Mouse (Mus musculus): ENCODE data around the gene Napa. TPM values are rescaled to one million over a fixed set of nuclear protein-coding genes. Genes with fewer than 3 reads are reported as not detected.

Gene Napa
- 100 to 1,000 TPM; 224 to 251 TPM for total RNA-seq (2023)

DNA sequence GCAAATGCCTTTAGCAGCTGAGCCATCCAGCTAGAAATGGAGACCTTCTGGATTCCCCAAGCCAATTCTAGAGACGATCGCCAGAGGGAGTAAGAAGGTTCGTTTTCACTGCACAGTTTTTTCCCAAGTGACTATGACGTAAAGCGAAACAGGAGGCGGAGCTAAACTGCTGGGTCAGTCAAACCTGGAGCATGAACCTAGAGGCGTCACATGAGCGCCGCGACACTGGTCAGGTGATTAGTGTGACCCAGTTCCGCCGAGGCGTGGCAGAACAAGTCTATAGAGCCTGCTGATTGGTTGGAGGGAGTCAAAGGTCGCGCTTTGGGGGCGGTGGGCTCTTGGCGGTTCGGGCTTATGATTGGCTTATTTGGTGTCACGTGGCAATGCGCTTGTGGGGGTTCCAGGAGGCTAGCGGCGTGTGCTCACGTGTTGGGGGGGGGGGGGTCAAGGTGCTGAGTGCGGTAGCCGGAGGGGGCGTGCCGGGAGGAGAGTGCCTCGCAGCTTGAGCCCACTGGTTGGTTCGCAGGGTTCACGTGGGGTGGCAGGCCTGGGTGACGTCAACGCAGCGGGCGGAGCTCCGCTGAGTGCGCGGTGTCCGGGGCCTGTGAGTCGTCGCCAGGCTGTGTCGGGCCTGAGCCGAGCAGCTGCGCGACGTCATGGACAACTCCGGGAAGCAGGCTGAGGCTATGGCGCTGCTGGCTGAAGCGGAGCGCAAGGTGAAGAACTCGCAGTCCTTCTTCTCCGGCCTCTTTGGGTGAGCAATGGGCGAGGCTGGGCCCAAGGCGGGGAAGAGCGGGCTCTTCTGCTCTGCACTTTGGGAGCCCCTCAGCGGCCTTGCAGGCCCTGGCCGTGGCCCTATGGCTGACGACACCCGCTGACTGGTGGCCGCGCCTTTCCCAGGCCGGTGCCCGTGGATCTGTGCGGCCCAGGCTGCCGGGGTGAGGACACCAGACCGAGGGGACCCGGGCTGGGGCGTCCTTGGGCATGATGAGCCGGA is at the start of gene Napa:
TSS of gene Napa (plus strand) at position 438 of the 997 bp plus-strand sequence.

DNA sequence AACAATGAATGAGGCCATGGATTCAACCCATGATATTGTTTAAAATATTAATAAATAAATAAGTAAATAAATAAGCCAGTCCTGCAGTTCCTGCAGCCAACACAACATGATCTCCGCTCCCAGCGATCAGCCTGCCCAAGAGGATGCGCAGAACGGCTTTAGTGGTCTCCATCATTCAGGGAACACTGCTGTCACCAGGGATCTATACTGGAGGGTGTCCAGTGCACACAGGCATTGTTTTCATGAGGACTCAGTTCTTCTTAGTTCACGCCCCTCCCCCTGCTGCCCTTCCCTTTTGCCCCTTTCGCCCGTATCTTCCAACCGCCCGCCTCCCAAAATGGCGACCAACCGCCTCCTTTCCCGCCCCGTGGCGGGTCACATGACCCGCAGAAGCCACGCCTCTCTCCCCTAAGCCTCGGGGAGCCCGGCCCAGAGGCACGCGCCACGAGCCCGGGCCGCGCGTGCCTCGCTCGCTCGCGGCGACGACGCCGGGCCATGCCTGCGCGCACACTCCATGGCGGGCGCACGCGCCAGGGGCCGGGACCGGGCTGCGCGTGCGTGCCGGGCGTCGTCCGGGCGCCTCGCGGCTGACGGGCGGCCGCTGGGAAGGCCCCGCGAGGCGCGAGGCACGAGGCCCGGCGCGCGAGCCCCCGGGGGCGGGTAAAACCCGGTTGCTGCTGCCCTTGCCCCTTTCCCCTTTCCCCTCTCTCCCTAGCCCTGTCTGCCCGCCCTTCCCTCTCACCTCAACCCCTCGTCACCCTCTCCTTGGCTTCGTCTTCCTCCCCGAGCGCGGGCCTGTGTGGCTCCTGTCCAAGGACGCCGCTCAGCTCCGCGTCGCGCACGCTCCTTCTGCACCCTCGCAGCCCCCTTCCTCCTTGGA is 36.8 kb upstream of the Napa start, which contains the start of gene Zfp541:
TSS of gene Zfp541 (plus strand) at position 596 of the 880 bp plus-strand sequence.

DNA sequence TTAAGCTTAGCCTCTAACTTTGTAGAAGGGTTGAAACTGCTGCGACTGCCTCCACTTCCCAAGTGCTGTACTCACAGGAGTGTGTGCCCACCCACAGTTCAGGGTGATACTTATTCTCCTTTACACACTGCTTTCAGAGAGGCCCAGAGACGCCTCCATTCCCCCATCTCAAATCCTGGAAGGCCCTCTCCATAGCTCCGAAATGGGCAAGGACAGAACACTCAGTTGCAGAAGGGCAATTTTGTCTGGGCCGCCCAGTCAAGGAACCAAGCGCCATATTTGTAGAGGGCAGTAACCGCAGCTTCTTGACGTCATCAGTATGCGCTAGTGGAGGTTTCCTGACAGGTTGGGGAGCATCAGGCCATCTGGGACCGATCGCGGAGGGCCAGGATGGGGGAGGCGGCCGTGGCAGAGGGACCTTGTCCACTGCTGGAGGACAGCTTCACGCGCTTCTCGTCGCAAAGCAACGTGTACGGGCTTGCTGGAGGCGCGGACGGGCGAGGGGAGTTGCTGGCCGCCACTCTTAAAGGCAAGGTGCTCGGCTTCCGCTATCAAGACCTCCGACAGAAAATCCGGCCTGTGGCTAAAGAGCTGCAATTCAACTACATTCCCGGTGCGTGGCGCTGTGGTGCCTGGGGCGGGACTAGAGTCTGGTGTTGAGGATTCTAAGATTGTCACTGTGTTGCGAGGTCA is 21.5 kb downstream of the Napa start, which contains the start of gene Kptn:
TSS of gene Kptn (plus strand) at position 327 of the 693 bp plus-strand sequence.

DNA sequence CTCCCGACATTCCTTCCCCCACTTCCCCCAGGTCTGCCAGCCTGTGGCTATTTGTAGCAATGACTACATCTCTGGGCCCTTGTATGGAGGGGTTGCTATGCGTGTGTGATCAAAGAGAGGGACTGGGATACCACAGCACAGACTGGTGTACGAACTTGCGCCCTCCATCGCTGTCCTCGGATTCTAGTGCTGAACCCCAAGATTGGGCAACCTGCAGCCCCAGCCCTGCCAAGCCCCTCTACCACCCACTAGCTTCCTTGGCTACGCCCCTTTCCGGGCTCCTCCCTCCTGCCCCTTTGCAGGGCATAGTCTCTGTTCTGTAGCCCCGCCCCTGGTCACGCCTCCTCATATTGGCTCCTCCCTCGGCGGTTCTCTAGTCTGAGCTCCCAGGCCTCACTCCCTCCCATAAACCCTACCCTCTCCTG is 31.2 kb downstream of the Napa start, which contains the start of gene Slc8a2:
TSS of gene Slc8a2 (plus strand) at position 406 of the 425 bp plus-strand sequence.

Other genes with a start within 250 kb of the Napa start
- not detected for gene Crx, start 218.5 kb upstream of the Napa start, total RNA-seq (2023)
- gene Crxos, start 215.8 kb upstream of the Napa start, total RNA-seq (2023): not detected
- 100 to 1,000 TPM; 123 to 124 TPM for gene Selenow, start 176.1 kb upstream of the Napa start, total RNA-seq (2023)
- gene Nop53, start 152.4 kb upstream of the Napa start, total RNA-seq (2023): 100 to 1,000 TPM; 338 to 417 TPM
- gene Ehd2, start 130.9 kb upstream of the Napa start, total RNA-seq (2023): under 1 TPM; 0.27 to 0.55 TPM
- gene Bicra, start 50.5 kb upstream of the Napa start, total RNA-seq (2023): 10 to 100 TPM; 41.9 to 54.2 TPM
- under 1 TPM; 0.50 to 0.70 TPM for gene Zfp541, start 36.6 kb upstream of the Napa start, total RNA-seq (2023)
- 10 to 100 TPM; 23.0 to 27.9 TPM for gene Kptn, start 21.4 kb downstream of the Napa start, total RNA-seq (2023)
- under 1 TPM in 1 of 2 experiments, not detected in 1; 0.24 TPM for gene Slc8a2, start 31.4 kb downstream of the Napa start, total RNA-seq (2023)
- gene Meis3, start 76.6 kb downstream of the Napa start, total RNA-seq (2023): 1 to 10 TPM; 5.1 to 6.4 TPM
- 10 to 100 TPM; 31.1 to 32.0 TPM for gene Dhx34, start 123.6 kb downstream of the Napa start, total RNA-seq (2023)
- gene C5ar2, start 145.7 kb downstream of the Napa start, total RNA-seq (2023): 1 to 10 TPM; 5.2 to 6.0 TPM
- 10 to 100 TPM; 80.1 to 84.6 TPM for gene C5ar1, start 161.1 kb downstream of the Napa start, total RNA-seq (2023)
- 10 to 100 TPM; 22.5 to 23.4 TPM for gene Inafm1, start 175.2 kb downstream of the Napa start, total RNA-seq (2023)
- 100 to 1,000 TPM; 303 to 392 TPM for gene Ccdc9, start 188.3 kb downstream of the Napa start, total RNA-seq (2023)
- gene Bbc3, start 209.9 kb downstream of the Napa start, total RNA-seq (2023): 100 to 1,000 TPM; 117 to 125 TPM

All from monocyte, adult 59 days (primary cell).